In genomic region chr8:93840956-93841752, GRCm38 (mm10) we compare ENCODE assay signal across 9 mouse cellular contexts. TPM values are rescaled to one million over a fixed set of nuclear protein-coding genes. Genes with fewer than 3 reads are reported as not detected.
A peak's percentile ranks its signal among the peaks of the same experiment; 100 is the strongest.
DNase-seq lines count a peak whose midpoint lies in the region; ATAC-seq and TF ChIP-seq lines count a peak whose summit lies in the region.
"Had no signal": no experiment of that assay in that cellular context is flagged by ENCODE, and none has a peak within 500 bp of the region (broad histone marks: within the 10 kb centered on the region; RNA-seq: fewer than 3 reads in every experiment).

No protein-coding gene starts in this region.

- TF ChIP-seq EP300 in heart, adult 2 months (IDR thresholded peaks at IDR 0.05; ENCODE audit: insufficient read depth, low read depth, low read length): no peak

- no peak overlapping the region for H3K4me2 ChIP-seq in neural tube, embryonic 14.5 days (ENCODE audit: low read depth, low read length)

- H3K9ac ChIP-seq in heart, adult 2 months (ENCODE audit: low read depth, low read length): no peak overlapping the region
- no peak overlapping the region for H3K9ac ChIP-seq in neural tube, embryonic 14.5 days (replicated peaks; ENCODE audit: low read depth, low read length)
- H3K9ac ChIP-seq: liver, embryonic 14.5 days had no signal

- H3K27ac ChIP-seq in heart, adult 2 months: no peak overlapping the region
- H3K27ac ChIP-seq in neural tube, embryonic 14.5 days (ENCODE audit: low read depth, low read length): no peak overlapping the region; the same call in 1 of the 2 replicates
- H3K27ac ChIP-seq: liver, embryonic 14.5 days had no signal

- H3K4me1 ChIP-seq in heart, adult 2 months (ENCODE audit: control insufficient read depth, insufficient read depth, low read length): peaks cover 16% of the 10 kb centered on the region
- H3K4me1 ChIP-seq in neural tube, embryonic 14.5 days (ENCODE audit: control insufficient read depth, insufficient read depth, low read length): peaks cover 27% of the 10 kb centered on the region

- TF ChIP-seq CTCF in heart, adult 2 months (IDR thresholded peaks at IDR 0.05): 0 out of 2 replicates have a peak, but pooled peaks have one; percentile 3

- intact Hi-C loops in heart, adult 2 months (cut with DNase I): loop anchor here (2.0 to 10.0 kb wide), 3 partner anchors 92 to 246 kb away; no protein-coding TSS in a partner anchor

- peak; percentile 74 for ATAC-seq in neural tube, embryonic 14.5 days (ENCODE audit: low read depth)

- H3K79me2 ChIP-seq in heart, adult 2 months (replicated peaks; ENCODE audit: control insufficient read depth, insufficient read depth, low read length): no peaks in the 10 kb centered on the region

- no peaks in the 10 kb centered on the region for H3K9me3 ChIP-seq in neural tube, embryonic 14.5 days (ENCODE audit: control insufficient read depth, low read length)

- TF ChIP-seq POLR2A in heart, adult 2 months (IDR thresholded peaks at IDR 0.05; ENCODE audit: insufficient read depth, low read depth, low read length): no peak

- H3K4me3 ChIP-seq in heart, adult 2 months: no peak overlapping the region
- no peak overlapping the region for H3K4me3 ChIP-seq in neural tube, embryonic 14.5 days (ENCODE audit: low read depth, low read length)

- no peaks in the 10 kb centered on the region for H3K36me3 ChIP-seq in heart, adult 2 months (ENCODE audit: control insufficient read depth, insufficient read depth, low read length)
- H3K36me3 ChIP-seq in neural tube, embryonic 14.5 days (ENCODE audit: control insufficient read depth, insufficient read depth, low read length): no peaks in the 10 kb centered on the region

- DNase-seq in cerebellum, adult 11-12 months: peak; percentile 63
- DNase-seq in cerebellum, adult 8-10 months: no peak
- DNase-seq in testis, postnatal 10 days (ENCODE audit: low spot score): peak; percentile 43
- no peak for DNase-seq in testis, postnatal 14 days (ENCODE audit: low spot score)
- peak; percentile 65 to 68 for DNase-seq in heart, adult 2 months
- DNase-seq in kidney, postnatal 14 days: peak; percentile 56
- DNase-seq in thymus, postnatal 14 days: no peak

- no peaks in the 10 kb centered on the region for H3K27me3 ChIP-seq in heart, adult 2 months (ENCODE audit: control insufficient read depth, insufficient read depth, low read length)
- no peaks in the 10 kb centered on the region for H3K27me3 ChIP-seq in neural tube, embryonic 14.5 days (ENCODE audit: control insufficient read depth, insufficient read depth, low read length)

- 14% methylated on average over 10 of the region's 10 CpGs for WGBS in heart, adult 2 months
- WGBS in neural tube, embryonic 14.5 days: 34% methylated on average over 10 of the region's 10 CpGs

RNA-seq across cellular contexts. Expression of gene Gnao1, which starts 31.4 kb away (rescaled TPM):
- total RNA-seq in heart, adult 2 months (2021): 10 to 100 TPM; 22.4 to 23.7 TPM
- polyA plus RNA-seq in heart, adult 2 months (2012; rRNA removed): 26.7 and 28.3 TPM in 2 replicates
- 199 and 214 TPM in 2 replicates for polyA plus RNA-seq in neural tube, embryonic 14.5 days (2014; fragmentation: Nextera tagmentation; extraction: Ambion mirVana)

Comparison
In these comparisons a context has a peak if more than half of its experiments do, and no peak if none do; other contexts are left out.
1. DNase-seq: peak in cerebellum, adult 11-12 months (single experiment), testis, postnatal 10 days (single experiment), heart, adult 2 months (2 of 2) and kidney, postnatal 14 days (single experiment); none in cerebellum, adult 8-10 months (single experiment), testis, postnatal 14 days (single experiment) and thymus, postnatal 14 days (single experiment).